Mouse (Mus musculus) layer of hippocampus, adult 11-12 months (tissue): ENCODE results near the gene Rgcc.

ENCODE experiments used
- DNase-seq: peaks from one replicate; pipeline ENCODE4 v3.0.0; 2022; ENCODE audit warnings: low spot score

Rgcc gene

GRCm38 (mm10) chr14:79278927-79279326, 22.5 kb downstream of the Rgcc start:
- DNase-seq, result no peak

DNA sequence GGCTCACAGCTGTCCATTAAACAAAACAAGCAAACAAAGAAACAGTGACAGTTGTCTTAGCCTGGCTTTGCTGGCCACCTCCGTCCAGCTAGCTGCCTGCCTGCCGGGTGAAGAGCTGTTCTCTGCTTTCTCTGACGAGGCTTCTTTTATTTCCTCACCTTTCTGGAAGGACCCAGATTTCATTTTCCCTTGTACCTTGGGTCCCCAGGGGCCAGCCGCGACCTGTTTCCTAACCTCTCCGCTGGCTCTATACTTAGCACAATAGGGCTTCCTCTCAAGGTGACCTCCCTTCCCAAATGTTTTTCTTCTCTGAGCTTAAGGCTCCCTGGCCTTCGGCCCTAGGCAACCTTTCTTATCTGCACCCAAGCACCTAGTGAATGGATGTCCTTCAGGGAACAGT, 23.5 kb downstream of the Rgcc start:
- no peak for DNase-seq

DNA sequence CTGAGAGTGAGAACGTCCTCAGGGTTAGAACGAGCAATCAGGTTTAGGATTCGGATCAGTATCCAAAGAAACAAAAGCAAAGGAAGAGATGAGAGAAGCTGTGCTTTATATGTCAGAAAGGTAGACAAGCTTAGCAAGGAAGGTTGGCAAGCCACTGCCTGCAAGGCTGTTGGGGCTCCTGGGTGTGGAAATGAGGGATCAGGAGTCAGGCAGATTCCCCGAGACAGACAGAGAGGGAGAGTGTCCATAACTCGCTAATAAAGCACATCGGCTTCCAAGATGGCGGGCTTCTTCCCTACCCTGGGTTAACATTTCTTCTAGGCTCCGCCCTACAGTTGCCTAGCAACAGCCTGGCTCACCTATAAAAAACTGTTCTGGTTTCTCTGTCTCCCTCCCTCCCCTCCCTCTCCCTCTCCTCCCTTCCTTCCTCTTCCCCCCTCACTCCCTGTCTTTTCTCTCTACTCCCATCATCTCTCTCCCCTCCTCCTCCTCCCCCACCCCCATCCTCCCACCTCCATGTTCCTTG, 25.5 kb downstream of the Rgcc start:
- DNase-seq, result no peak

- DNase-seq, result no peak
These were observed 26.0 kb downstream of the Rgcc start for GRCm38 (mm10) chr14:79275441-79275840.

DNA sequence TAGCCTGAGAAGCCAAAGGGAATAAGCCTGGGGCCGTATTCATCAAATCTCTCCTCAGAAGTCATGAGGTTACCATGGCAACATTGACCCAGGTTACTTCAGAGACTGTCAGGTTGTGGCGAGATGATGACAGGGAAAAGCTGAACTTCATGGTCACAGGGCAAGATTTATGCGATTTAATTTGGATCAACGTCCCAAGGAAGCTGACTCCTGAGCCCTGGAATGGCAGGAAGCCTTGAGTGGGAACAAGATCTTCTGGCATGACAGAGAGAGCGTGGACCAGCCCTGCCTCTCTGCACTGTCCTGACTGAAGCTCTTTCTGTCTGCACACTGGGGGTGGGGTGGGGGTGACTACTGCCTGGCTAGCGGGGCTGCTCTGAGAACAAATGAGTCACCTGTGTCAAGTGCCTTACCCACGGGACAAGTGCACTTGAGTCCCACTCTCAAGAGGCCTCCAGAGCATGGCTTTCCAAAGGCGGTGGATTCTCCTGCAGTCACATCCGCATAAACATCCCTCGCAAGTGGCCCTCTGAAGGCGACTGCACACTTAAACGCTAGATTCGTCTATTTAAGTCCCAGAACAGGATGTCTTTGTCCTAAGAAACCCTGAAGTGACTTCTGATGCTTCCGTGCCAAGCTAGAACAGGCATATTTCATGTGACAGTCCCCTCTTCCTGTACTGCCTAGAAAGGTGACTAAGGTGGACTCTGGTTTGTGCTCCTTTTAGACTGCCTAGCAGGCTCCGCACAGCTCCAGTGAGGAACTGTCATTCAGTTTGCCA, 27.6 kb downstream of the Rgcc start:
- DNase-seq, result no peak

DNA sequence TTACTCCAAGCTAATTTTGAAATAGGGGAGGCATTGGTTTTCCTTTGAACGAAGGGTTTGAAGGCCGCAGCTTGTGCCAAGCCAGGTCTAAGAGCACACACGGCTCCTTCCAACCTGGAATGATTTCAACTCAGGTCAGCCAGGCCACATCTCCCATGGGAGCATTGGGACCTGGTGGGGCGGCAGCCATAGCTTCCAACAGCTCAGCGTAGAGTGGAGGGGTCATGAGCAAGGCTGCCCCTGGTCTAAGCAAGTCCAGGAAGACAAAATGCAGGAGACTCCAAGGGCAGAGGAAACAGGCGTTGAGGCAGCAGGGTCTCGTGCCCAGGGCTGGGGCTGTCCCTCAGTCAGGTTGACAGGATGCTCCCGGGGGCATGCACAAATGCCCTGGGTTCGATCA, 28.5 kb downstream of the Rgcc start:
- DNase-seq, result no peak

DNA sequence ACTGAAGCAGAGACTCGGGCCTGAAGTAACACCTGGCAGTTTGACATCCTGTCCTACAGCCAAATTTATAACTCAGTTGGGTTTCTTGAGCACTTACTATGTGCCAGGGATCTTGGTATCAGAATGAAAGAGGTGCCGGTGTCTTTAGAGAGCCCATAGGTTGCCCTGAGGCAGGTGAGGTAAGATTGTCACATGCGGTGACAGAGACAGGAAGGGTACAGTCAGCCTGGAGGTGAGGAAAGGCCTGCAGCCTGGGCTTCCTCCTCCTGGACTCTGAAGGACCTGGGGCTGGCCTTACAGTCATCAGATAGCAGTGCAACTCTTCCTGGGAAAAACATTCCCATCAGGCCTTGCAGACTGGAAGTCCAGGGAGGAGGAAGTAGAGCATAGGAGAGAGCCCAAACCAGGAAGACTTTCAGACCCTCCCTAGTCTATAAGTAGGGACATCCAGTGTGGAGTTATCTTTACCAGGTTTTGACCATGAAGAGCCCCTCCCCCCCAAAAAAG, 29.2 kb downstream of the Rgcc start:
- no peak for DNase-seq

DNA sequence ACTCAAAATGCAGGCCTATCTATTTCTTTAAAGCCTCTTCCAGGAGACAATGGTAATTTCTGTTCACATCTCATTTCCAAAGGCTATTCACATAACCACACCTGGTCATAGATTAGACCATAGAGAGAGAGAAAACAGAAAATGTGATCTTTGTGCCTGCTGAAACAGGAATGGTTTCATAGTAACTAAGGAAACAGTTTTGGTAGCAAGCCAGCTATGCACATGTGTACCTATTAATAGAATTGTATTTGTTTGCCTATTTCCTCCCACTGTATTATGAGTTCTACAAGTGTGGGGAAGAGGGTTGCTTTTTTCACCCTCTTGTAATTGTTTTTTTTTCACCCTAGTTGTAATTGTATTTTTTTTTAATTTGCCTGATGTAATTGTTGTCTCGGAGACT, 31.9 kb downstream of the Rgcc start:
- no peak for DNase-seq

DNA sequence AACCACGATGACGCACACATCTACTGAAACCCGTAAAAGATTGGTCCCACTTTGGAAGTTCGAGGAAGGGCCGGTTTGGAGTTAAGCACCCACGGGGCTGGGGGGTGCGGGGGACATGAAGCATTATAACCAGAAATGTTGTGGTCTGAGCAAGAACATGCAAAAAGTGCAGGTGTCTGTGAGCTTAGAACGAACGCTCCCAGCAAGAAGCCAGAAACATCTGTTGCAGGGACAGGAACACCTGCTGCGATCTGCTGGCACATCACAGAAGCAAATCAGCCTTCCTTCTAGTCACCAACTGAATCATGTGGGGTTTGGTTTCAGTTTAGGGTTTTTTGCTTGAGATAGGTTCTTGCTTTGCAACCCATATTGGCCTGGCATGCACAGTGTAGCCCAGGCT, 33.6 kb downstream of the Rgcc start:
- DNase-seq, result no peak

- no peak for DNase-seq
These were observed 34.1 kb downstream of the Rgcc start for GRCm38 (mm10) chr14:79267382-79267781.

- DNase-seq, result no peak
These were observed 35.0 kb downstream of the Rgcc start for GRCm38 (mm10) chr14:79266408-79266807.

DNA sequence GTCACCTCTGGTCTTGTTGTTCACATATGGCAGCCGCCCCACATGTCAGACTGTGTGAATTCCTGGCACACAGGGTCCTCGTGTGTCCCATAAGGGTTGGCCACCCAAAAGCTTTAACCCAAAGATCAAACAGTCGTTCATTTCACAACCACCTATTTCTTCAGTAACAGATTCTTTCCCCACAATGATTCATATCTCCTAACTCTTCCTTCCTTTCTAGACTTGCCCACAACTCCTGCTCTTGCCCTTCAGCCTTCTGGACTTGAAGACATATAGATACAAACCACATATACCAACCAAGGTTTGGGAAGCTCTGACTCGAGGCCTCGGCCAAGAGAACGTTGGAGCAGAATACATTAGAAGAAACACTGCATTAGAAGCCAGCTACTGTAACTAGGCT, 35.7 kb downstream of the Rgcc start:
- no peak for DNase-seq

DNA sequence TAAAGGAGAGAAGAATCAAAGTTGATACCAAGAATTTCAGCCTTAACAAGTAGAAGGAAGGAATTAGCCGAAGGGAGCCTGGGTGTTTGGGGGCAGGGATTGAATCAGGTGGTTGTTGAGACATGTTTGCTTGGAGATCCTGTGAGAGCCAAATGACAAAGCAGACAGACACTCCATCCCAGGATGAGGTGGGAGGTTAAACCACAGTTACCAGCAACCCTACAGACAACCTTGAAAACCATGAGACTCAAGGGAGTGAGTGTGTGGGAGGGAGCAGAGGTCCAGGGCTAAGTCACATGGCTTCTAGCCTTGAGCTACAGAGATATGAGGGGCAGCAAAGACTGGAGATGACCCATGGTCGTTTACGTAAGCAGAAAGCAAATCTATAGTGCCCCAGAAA, 38.1 kb downstream of the Rgcc start:
- no peak for DNase-seq

GRCm38 (mm10) chr14:79262677-79263076, 38.8 kb downstream of the Rgcc start:
- peak; percentile 34 for DNase-seq

- DNase-seq, result no peak
These were observed 42.2 kb downstream of the Rgcc start for GRCm38 (mm10) chr14:79259062-79259779.

- DNase-seq, result no peak
These were observed 44.8 kb downstream of the Rgcc start for GRCm38 (mm10) chr14:79256656-79257055.

- no peak for DNase-seq
These were observed 45.7 kb downstream of the Rgcc start for GRCm38 (mm10) chr14:79255786-79256185.

- no peak for DNase-seq
These were observed 49.6 kb downstream of the Rgcc start for GRCm38 (mm10) chr14:79251727-79252285.

GRCm38 (mm10) chr14:79244571-79244970, 56.9 kb downstream of the Rgcc start:
- DNase-seq, result no peak

DNA sequence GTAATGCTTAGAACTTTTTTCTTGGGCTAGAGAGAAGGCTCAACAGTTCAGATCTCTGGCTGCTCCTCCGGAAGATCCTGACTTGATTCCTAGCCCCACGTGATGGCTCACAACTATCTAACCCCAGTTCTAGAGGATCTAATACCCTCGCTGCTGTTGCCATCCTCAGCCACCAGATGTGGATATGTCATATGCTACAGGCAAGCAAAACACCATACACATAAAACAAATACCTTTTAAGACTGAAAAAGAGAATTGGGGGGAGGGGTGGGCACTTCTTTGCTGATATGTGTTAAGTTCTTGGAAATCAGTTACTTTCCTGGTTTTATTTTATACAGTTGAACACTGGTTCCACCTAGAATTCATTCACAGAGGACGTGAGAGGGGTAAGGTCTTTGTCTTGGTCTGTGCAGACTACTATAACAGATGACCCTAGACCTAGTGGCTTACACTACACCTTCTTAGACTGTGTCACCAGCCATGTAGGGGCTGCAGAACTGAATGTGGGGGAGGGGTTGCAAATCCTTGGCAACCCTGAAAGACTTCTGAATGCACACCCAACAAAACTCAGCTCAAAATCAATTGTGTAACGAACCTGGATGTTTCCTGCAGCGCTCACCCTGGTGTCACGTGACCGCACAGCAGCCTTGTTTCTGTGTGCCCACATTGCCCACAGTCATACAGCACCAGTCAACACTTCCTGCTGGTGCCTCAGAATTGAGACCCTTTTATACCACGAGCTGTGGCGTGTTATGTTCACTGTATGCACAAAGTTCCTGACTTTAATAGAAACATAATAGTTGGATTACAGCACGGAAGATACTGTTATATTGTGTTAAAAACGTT, 58.2 kb downstream of the Rgcc start:
- no peak for DNase-seq

DNA sequence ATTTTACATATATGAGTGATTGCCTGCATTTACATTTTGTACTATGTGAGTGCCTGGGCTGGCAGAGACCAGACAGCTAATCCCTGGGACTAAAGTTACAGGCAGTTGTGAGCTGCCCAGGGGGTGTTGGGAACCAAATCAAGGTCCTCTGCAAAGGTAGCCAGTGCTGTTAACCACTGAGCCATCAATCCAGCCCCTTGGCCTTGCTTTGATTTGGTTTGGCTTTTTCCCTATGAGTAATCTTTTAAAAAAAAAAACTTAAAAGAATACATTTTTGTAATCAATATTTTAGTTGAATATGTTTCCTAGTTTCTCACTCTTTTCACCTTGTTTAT, 59.1 kb downstream of the Rgcc start:
- DNase-seq, result no peak
